Mouse (Mus musculus) heart, postnatal 0 days (tissue): ENCODE results near the gene Agbl1.

Experiments used
- CTCF ChIP-seq: IDR thresholded peaks from 2 replicates; pipeline ENCODE4 v1.5.1; 2016; ENCODE audit warnings: antibody characterized with exemption, control low read depth, low read depth
- EP300 ChIP-seq: IDR thresholded peaks from 2 replicates; pipeline ENCODE4 v1.6.1; 2016; ENCODE audit warnings: antibody characterized with exemption, low read depth

DNA sequence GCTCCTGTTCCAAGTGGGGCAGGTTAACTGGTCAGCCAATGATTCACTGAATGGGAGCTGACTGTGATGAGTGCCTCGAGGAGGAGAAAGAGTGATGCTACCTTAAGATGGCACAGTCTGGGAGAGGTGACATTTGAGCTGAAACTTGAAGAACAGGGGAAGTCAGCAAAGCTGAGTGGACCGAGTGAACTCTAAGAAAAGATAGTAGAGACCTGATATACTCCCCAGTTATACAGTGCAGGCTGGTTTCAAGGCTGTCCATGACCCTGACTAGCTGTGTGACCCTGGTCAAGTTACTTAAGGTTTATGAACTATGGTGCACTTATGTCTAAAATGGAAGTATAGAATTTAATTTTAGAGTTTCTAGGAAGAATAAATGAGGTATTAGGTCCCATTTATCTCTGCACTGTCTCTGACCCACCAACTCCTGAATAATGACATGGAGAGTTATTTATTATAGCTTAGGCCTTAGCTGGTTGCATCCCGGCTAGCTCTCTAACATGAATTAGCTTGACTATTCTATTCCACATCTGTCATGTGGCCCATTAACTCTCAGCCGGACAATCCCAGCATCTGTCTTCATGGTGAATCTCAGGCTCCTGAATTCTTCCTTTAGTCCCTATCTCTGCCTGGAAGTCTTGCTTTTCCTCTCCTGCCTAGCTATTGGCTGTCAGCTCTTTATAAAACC is 92.3 kb downstream of the Agbl1 start:
- no peak for TF ChIP-seq CTCF
- TF ChIP-seq EP300 = no peak
